Mouse (Mus musculus): Measurements from ENCODE around the gene Usp7. TPM values are rescaled to one million over a fixed set of nuclear protein-coding genes. Genes with fewer than 3 reads are reported as not detected.
"Not testable (repeated sequence)": the region's sequence is repeated elsewhere in the genome, so short reads cannot be mapped to it uniquely, and the experiment has no call there.

Usp7 gene
- polyA plus RNA-seq, 1 experiment from 2014 or later = 30.3 TPM

DNA sequence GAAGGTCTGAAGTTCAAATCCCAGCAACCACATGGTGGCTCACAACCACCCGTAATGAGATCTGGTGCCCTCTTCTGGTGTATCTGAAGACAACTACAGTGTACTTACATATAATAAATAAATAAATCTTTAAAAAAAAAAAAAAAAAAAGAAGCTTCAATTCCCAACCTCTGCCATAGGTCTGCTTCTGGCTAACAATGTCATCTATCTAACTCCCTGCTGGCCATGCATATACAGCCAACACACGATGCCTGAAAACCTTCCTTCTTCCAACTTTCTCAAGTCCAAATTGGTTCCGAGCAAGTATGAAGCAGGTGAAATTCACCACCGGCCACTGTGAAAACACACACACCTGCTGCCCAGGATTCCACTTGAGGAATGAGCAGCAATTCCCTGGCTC is 59.7 kb downstream of the Usp7 start:
- not testable (repeated sequence) for H3K36me3 ChIP-seq; H3K4me3 ChIP-seq (replicated peaks); H3K27me3 ChIP-seq; ATAC-seq; H3K9ac ChIP-seq (replicated peaks); H3K27ac ChIP-seq; H3K4me2 ChIP-seq (replicated peaks); H3K9me3 ChIP-seq
- whole genome bisulfite sequencing = 93% methylated on average over 3 of the region's 4 CpGs
- H3K4me1 ChIP-seq (replicated peaks) = peaks cover 75% of the 10 kb centered on the region

DNA sequence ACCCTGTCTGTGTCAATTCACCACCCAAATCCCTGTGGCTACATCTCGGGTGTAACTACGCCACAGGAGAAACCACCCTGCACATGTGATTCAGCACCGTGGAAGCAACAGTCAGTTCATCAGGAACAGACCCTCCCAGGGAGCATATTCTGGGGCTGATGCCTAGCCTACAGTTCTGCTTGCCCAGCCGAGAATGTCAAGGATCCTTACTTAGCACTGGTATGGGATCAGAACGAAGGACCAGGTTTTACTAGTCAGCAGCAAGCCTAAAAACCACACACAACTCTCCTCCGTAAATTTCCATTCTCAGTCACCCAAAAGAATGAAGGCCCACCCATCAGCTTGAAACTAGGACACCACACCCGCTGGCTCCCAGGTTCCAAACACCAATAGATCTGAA is 60.5 kb downstream of the Usp7 start:
- 90% methylated on average over 7 of the region's 7 CpGs for WGBS
- no peak overlapping the region for H3K27ac ChIP-seq
- no peaks in the 10 kb centered on the region for H3K27me3 ChIP-seq
- no peak overlapping the region for H3K4me2 ChIP-seq (replicated peaks)
- no peaks in the 10 kb centered on the region for H3K36me3 ChIP-seq
- H3K4me3 ChIP-seq (replicated peaks) = no peak overlapping the region
- H3K9ac ChIP-seq (replicated peaks) = no peak overlapping the region
- ATAC-seq = no peak
- H3K4me1 ChIP-seq (replicated peaks) = peaks cover 67% of the 10 kb centered on the region
- no peaks in the 10 kb centered on the region for H3K9me3 ChIP-seq

DNA sequence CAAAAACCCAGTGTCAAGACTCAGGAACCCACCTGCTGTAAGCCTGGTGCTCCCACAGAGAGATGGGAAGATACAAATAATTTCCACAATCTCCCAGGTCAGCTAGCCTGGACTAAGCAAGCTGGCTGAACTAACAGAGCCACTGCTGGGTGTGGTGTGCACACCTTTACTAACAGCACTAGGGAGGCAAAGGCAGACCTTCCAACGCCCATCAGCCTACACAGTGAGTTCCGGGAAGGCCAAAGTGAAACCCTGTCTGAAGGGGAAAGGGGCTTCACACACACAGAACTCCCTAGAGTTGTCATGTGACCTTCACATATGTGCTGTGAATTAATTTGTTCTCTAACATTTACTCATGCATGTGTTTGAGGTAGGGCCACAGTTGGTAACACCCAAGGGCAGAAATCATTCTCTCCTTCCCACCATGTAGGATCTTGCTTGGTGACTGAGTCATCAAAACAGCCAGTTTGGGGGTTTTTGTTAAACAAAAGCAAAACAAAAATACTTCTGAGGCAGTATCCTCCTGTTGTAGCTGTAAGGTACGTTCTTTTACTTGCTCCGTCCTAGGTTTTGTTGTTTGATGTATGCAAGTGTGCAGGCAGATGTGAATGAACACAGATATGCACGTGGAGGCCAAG is 63.9 kb downstream of the Usp7 start:
- ATAC-seq = no peak
- no peak overlapping the region for H3K4me2 ChIP-seq (replicated peaks)
- 83% methylated on average over 5 of the region's 5 CpGs for WGBS

DNA sequence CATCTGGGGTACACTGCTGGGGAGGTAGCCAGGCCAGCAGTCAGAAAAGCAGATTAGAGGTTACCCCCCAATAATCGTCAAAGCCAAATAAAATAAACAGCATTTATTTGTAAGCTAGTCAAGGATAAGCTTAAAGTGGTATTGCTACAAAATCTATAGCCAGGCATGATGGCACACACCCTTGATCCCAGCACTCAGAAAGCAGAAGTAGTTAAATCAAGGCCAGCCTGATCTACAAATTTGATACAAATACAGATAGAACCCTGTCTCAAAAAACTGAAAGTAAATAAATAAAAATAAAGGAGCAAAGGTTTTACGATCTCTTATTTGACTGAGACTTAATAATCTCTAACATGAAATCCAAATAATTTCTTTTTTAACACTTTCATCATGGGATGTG is 66.3 kb downstream of the Usp7 start:
- Histone ChIP-seq H3K4me1 (replicated peaks) (peaks cover 36% of the 10 kb centered on the region), H3K4me2 (replicated peaks) (no peak overlapping the region), H3K36me3 (no peaks in the 10 kb centered on the region), H3K27ac (no peak overlapping the region), H3K9me3 (no peaks in the 10 kb centered on the region), H3K9ac (replicated peaks) (no peak overlapping the region), H3K27me3 (no peaks in the 10 kb centered on the region), H3K4me3 (replicated peaks) (no peak overlapping the region)
- WGBS = 89% methylated on average over 2 of the region's 2 CpGs
- ATAC-seq = no peak

More for the DNA sequence above, 63.9 kb downstream of the Usp7 start:
- Histone ChIP-seq H3K9ac (replicated peaks) (no peak overlapping the region), H3K27ac (no peak overlapping the region), H3K36me3 (no peaks in the 10 kb centered on the region), H3K27me3 (no peaks in the 10 kb centered on the region), H3K4me3 (replicated peaks) (no peak overlapping the region), H3K9me3 (no peaks in the 10 kb centered on the region), H3K4me1 (replicated peaks) (peaks cover 44% of the 10 kb centered on the region)

DNA sequence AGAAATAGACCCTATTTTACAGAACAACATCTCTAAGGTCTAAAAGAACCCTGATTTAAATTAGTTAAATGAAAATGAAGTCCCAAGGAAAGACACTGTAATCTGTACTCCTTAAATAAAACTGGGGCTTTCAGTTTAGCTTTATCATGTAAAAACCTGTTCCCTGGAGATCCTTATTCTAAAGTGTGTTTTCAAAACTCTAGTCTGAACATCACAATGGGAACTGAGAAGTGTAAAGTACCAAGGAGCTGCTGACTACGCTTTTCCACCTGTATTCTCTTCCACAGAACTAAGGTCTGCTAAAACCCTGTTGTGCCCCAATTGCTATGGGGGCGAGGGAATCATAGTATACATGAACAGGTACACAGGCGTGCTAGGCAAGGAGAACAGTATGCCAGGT is 68.1 kb downstream of the Usp7 start:
- Histone ChIP-seq H3K9me3 (no peaks in the 10 kb centered on the region), H3K36me3 (no peaks in the 10 kb centered on the region), H3K4me2 (replicated peaks) (no peak overlapping the region), H3K27ac (no peak overlapping the region), H3K9ac (replicated peaks) (no peak overlapping the region), H3K4me3 (replicated peaks) (no peak overlapping the region), H3K4me1 (replicated peaks) (peaks cover 23% of the 10 kb centered on the region), H3K27me3 (no peaks in the 10 kb centered on the region)
- ATAC-seq = no peak
- 81% methylated on average over 3 of the region's 3 CpGs for WGBS

DNA sequence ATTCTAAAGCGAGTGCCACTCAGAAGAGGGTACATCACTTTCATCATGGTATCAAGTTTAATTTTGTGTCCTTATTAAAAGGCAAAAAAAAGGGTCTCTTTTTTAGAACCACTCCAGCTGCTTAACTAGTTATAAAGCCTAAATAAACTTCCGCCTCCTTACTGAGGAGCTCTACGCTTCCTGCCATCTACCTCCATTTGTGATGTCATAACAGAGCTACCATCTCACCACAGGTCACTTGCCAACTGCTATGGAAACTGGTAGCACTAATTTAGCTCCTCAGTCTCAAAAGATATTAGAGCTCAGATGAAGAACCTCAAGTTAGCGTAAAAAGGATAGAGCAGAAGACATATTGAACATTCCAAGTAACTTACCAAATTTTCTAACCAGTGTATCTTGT is 71.7 kb downstream of the Usp7 start:
- H3K9ac ChIP-seq (replicated peaks) = no peak overlapping the region
- no peaks in the 10 kb centered on the region for H3K27me3 ChIP-seq
- H3K4me3 ChIP-seq (replicated peaks) = no peak overlapping the region
- no peaks in the 10 kb centered on the region for H3K9me3 ChIP-seq
- peaks cover 9% of the 10 kb centered on the region for H3K36me3 ChIP-seq
- no peak overlapping the region for H3K4me2 ChIP-seq (replicated peaks)
- H3K27ac ChIP-seq = no peak overlapping the region
- H3K4me1 ChIP-seq (replicated peaks) = peaks cover 19% of the 10 kb centered on the region
- no peak for ATAC-seq
- 94% methylated on average over 4 of the region's 4 CpGs for WGBS

DNA sequence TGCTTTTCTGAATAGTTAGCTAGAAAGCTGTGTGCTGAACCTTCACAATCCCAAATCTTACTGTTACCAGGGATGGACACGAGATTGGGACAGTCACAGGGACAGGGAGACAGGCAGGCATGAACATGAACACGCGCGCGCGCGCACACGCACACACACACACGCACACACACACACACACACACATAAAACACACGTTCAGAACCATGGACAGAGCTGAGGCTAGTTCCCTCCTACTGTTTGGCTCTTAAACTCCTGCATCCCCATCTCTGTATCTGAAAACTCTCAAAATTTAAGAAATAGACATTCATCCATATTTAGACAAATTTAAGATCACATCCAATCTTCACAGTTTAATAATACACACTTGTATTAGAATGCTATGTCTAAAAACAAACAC is 74.4 kb downstream of the Usp7 start:
- Histone ChIP-seq H3K4me1 (replicated peaks) (peaks cover 13% of the 10 kb centered on the region), H3K9ac (replicated peaks) (no peak overlapping the region), H3K9me3 (no peaks in the 10 kb centered on the region), H3K27ac (no peak overlapping the region), H3K4me3 (replicated peaks) (no peak overlapping the region), H3K4me2 (replicated peaks) (no peak overlapping the region), H3K27me3 (no peaks in the 10 kb centered on the region), H3K36me3 (peaks cover 34% of the 10 kb centered on the region)
- ATAC-seq = no peak
- 97% methylated on average over 10 of the region's 10 CpGs for WGBS

DNA sequence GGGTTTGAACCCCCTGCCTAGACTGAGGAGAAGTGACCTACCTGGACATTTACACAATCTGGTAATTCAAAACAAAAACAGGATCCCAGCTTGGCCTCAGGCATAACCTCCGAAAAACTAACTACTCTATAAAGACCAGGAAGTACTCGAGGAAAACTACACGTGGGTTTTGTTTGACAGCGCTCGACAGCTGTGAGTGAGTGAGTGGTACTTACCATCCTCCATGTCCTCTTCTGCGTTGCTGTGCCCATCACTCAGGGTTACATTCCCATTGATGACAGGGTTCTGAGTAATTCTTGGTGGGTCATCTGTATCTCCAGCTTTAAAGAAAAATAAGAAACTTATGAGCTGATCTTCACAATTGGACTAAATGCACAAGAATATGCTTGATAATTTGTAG is 75.8 kb downstream of the Usp7 start:
- Histone ChIP-seq H3K4me3 (replicated peaks) (no peak overlapping the region), H3K4me1 (replicated peaks) (peaks cover 12% of the 10 kb centered on the region), H3K27ac (no peak overlapping the region), H3K4me2 (replicated peaks) (no peak overlapping the region), H3K9ac (replicated peaks) (no peak overlapping the region), H3K27me3 (no peaks in the 10 kb centered on the region), H3K36me3 (peaks cover 46% of the 10 kb centered on the region), H3K9me3 (no peaks in the 10 kb centered on the region)
- 91% methylated on average over 6 of the region's 6 CpGs for WGBS
- no peak for ATAC-seq

DNA sequence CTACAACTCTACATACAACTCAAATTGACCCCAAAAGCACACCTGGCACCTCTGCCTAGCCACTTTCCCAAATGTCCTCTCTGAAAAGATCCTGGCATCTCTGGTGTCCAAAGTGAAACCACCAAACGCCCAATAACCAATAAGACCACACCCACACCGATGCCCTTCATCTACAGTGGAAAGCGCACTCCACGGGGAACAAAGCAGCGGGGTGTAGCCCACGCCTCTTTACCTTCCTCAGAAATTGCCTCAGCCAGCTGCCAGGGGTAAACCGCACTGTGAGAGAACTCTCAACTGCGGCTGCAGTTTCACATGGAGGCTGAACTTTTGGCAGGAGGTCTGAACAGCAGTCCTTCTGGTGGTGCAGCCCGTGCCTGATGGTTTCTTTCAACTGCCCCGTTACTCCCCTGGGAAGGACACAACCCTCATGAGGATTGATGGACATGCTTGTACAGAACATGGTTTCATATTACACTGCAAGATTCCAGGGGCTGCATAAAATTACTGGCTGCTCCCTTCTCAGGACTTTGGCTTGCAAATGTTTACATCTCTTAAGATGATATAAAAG is 76.5 kb downstream of the Usp7 start:
- 86% methylated on average over 10 of the region's 10 CpGs for WGBS
- no peaks in the 10 kb centered on the region for H3K27me3 ChIP-seq
- H3K36me3 ChIP-seq = peaks cover 52% of the 10 kb centered on the region
- no peak overlapping the region for H3K4me3 ChIP-seq (replicated peaks)
- H3K4me2 ChIP-seq (replicated peaks) = no peak overlapping the region
- H3K4me1 ChIP-seq (replicated peaks) = peaks cover 12% of the 10 kb centered on the region
- ATAC-seq = no peak
- H3K9ac ChIP-seq (replicated peaks) = no peak overlapping the region
- no peaks in the 10 kb centered on the region for H3K9me3 ChIP-seq
- no peak overlapping the region for H3K27ac ChIP-seq

DNA sequence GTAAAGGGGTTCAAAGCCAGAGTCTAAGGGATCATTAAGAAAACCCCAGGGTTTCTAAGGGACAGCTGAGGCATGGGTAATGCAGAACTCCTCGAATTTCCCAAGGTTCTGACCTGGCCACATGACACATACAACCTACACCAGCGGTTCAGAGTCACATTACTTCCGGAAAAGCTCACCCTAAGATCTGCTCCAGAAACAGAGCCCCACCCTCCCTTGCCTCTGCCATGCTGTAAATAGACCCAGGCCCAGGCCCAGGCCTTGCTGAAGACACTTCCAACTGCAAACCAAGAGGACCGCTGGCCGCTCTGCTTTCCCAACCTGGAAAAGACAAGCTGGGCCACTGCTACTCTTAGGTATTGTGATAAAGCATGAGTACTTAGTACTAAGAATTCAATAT is 77.3 kb downstream of the Usp7 start:
- H3K4me2 ChIP-seq (replicated peaks) = no peak overlapping the region
- no peaks in the 10 kb centered on the region for H3K27me3 ChIP-seq
- H3K4me1 ChIP-seq (replicated peaks) = peaks cover 10% of the 10 kb centered on the region
- no peak overlapping the region for H3K27ac ChIP-seq
- H3K9ac ChIP-seq (replicated peaks) = no peak overlapping the region
- H3K4me3 ChIP-seq (replicated peaks) = no peak overlapping the region
- peaks cover 59% of the 10 kb centered on the region for H3K36me3 ChIP-seq
- no peak for ATAC-seq
- H3K9me3 ChIP-seq = no peaks in the 10 kb centered on the region
- 88% methylated on average over 5 of the region's 5 CpGs for WGBS

DNA sequence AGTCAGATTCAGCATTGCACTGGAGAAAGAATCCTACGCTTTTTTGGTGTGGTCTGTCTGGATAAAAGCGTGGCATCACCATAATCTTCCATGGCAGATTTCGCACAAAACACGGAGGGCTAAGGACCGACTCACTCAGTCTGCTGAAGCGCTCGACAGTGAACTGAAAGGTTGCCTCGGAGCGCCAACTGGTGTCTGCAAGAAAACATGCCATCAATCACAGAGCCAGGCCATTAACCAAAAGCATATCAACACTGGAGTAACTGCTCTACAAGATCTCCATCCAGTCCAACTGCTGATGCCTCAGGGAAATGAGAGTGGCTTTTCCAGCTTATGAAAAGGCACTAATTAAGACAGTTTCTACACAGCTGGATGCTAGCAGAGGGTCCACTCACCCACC is 80.1 kb downstream of the Usp7 start:
- 72% methylated on average over 9 of the region's 9 CpGs for WGBS
- no peak overlapping the region for H3K4me2 ChIP-seq (replicated peaks)

DNA sequence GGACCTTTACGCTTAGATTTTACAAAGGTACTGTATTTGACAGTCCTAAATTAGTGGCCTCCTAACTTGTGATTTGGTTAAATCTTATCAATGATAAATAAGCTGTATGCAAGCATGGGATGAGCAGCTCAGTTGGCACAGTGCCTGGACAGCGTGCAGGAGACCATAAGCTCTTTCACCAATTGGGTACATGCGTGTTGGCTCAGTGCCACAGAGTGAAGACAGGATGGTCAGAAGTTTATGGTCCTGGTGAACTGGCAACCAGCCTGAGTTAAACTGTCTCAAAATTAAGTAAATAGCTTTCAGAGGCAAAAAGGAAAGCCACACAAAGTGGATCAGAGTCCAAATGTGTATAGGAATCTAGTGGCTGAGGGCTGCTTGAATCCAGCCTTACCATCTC is 91.5 kb downstream of the Usp7 start:
- Histone ChIP-seq H3K4me2 (replicated peaks) (no peak overlapping the region), H3K9ac (replicated peaks) (no peak overlapping the region), H3K4me1 (replicated peaks) (no peaks in the 10 kb centered on the region), H3K27ac (no peak overlapping the region), H3K4me3 (replicated peaks) (no peak overlapping the region), H3K9me3 (no peaks in the 10 kb centered on the region), H3K36me3 (peaks cover 93% of the 10 kb centered on the region), H3K27me3 (no peaks in the 10 kb centered on the region)
- no peak for ATAC-seq
- WGBS = 88% methylated on average over 3 of the region's 3 CpGs

More for the DNA sequence above, 80.1 kb downstream of the Usp7 start:
- no peak for ATAC-seq
- H3K36me3 ChIP-seq = peaks cover 88% of the 10 kb centered on the region
- H3K9ac ChIP-seq (replicated peaks) = no peak overlapping the region
- H3K4me3 ChIP-seq (replicated peaks) = no peak overlapping the region
- H3K9me3 ChIP-seq = no peaks in the 10 kb centered on the region
- H3K4me1 ChIP-seq (replicated peaks) = no peaks in the 10 kb centered on the region
- H3K27me3 ChIP-seq = no peaks in the 10 kb centered on the region
- H3K27ac ChIP-seq = no peak overlapping the region

DNA sequence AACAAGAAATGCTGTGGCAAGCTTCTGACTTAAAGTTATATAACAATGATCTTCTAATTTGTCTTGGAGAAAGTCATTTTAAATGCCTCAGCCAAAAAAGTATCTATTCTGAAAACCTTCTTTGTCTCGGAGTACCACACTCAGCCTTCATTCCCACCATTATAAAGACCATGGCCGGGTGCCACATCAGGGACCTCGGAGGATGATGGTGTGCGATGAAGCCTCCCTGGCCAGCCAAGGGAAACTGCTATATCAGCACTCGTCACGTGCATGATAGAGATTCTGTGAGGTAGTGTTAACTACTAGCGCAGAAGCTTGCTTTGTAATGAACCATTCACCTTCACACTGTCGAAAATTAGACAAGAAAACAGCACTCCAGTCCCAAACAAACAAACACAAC is 92.6 kb downstream of the Usp7 start:
- H3K27ac ChIP-seq = no peak overlapping the region
- no peaks in the 10 kb centered on the region for H3K27me3 ChIP-seq
- WGBS = 93% methylated on average over 8 of the region's 8 CpGs
- H3K4me1 ChIP-seq (replicated peaks) = no peaks in the 10 kb centered on the region
- peaks cover 95% of the 10 kb centered on the region for H3K36me3 ChIP-seq
- H3K4me2 ChIP-seq (replicated peaks) = no peak overlapping the region
- H3K4me3 ChIP-seq (replicated peaks) = no peak overlapping the region
- no peak for ATAC-seq
- H3K9me3 ChIP-seq = no peaks in the 10 kb centered on the region
- H3K9ac ChIP-seq (replicated peaks) = no peak overlapping the region

All from midbrain, embryonic 13.5 days (tissue).